Mouse (Mus musculus): ENCODE measurements around the gene Lrrc31.

The Lrrc31 gene

DNA sequence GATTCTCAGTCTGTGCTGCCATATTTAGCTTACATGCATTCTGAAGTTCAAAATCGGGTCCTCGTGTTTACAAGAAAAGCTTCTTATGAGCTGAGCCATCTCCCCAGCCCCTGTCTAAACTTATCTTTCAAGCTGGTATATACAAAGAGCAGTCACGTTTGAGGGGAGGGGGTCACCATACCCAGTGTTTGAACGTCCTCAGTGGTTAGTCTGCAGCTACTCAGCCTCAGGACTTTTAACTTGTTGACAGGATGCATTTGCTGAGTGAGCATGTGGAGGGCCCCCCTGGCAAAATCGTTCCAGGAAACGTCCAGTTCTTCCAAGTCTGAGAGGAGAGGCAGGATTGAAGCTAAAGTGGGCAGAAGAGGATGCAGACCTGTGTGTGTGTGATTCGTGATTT, 8.7 kb downstream of the Lrrc31 start:
- no peak for DNase-seq (ENCODE audit: low spot score)

DNA sequence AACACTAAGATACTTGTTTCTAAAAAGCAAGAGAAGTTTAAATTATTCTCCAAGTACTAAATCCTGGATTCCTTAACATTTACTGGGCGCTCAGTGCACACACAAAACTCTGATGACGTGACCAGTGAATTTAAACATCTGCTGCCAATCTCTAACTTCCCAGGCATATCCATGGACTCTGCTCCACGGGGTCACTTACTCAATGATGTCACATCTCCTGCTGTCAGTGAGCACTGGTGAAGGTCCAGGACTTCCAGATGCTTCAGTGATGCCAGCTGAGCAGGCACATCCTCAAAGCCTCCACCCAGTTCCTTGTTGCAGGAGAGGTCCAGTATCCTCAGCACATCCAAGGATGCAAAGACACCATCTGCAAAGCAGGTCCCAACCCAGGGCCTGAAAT, 12.4 kb downstream of the Lrrc31 start:
- DNase-seq (ENCODE audit: low spot score): no peak

DNA sequence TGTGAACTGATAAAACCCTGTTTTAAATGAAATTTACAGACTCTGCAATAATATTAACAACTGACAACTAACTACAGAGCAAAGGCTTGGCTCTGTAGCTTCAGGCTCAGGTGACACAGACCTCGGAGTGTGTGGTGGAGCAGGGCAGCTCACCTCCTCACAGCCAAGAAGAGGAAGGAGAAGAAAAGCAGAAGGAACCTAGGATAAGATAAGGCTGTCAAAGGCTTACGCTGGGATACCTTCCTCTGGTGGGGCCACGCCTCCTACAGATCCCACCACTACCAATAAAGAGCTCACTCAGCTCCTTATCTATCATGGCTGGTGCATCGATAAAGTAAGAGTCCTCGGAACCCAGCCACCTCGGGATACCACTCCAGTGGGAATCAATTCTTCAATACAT, 16.5 kb downstream of the Lrrc31 start:
- no peak for DNase-seq (ENCODE audit: low spot score)

DNA sequence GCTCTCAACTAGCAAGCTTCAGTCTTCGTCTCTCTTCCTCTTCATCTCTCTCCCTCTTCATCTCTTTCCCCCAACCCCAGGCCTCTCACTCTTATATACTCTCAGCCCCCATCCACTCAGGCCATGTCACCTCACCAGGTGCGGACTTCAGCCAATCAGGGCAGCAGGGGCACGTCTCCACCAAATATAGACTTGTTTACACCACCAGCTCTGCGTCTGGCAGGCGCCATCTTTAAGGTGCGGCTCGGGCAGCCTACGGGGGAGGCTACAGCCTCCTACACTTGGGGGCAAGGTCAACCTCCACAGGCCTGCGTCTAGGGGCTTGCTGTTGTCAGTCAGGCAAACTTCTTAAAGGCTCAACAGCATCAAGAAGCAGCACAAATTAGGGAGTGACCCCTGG, 41.2 kb downstream of the Lrrc31 start:
- DNase-seq (ENCODE audit: low spot score): no peak

DNA sequence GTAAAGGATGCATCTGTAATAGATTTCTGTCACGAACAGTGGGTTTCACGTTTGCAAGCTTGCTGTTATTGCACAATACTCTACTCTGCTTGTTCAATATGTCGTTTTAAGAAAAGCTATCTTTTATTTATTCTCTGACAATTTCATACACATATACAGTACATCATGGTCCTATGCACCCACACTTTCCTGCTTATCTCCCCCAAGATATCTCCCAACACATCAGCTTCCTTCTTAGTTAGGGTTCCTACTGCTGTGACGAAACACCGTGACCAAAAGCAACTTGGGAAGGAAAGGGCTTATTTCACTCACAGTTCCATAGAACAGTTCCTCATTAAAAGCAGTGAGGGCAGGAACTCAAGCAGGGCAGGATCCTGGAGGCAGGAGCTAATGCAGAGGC, 43.7 kb downstream of the Lrrc31 start:
- DNase-seq (ENCODE audit: low spot score): no peak

DNA sequence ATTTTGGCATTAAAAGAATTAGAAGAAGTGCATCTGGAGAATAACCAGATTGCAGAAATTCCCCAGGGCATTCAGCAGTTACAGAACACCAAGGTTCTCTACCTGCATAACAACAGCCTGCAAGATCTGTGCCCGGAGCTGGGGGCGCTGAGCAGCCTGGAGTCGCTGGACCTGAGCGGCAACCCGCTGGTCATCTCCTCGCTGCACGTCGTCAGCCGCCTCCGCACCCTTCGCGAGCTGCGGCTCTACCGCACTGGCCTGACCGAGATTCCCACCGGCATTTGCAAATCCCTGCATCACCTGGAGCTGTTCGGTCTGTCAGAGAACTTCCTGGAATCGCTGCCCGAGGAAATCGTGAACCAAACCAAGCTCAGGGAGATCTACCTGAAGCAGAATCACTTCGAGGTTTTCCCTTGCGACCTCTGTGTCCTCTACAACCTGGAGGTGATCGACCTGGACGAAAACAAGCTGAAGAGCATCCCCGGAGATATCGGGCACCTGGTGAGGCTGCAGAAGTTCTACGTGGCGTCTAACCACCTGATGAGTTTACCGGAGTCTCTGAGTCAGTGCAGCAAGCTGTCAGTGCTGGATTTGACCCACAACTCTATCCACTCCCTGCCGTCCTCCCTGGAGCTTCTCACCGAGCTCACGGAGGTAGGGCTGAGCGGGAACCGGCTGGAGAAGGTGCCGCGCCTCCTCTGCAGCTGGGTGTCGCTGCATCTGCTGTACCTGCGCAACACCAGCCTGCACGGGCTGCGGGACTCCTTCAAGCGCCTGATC, 49.4 kb downstream of the Lrrc31 start:
- no peak for DNase-seq (ENCODE audit: low spot score)

DNA sequence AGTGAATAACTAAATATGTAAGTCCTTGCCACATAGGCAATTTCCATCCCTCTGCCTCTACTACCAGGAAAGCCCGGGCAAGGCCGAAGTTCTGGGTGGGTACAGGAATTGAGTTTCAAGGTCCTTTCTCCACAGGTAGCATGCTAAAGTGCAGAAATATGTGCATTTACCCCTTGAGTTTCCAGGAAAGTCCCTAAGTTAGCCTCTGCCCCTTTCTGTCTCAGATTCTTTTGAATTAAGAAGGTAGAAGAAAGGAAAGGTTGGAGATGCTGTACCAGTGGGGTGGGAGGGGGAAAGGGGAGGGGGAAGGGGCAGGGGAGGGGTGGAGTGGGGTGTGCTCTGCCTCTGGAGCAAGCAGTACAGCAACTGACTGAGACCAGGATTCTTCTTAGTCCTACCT, 51.2 kb downstream of the Lrrc31 start:
- DNase-seq (ENCODE audit: low spot score): no peak

DNA sequence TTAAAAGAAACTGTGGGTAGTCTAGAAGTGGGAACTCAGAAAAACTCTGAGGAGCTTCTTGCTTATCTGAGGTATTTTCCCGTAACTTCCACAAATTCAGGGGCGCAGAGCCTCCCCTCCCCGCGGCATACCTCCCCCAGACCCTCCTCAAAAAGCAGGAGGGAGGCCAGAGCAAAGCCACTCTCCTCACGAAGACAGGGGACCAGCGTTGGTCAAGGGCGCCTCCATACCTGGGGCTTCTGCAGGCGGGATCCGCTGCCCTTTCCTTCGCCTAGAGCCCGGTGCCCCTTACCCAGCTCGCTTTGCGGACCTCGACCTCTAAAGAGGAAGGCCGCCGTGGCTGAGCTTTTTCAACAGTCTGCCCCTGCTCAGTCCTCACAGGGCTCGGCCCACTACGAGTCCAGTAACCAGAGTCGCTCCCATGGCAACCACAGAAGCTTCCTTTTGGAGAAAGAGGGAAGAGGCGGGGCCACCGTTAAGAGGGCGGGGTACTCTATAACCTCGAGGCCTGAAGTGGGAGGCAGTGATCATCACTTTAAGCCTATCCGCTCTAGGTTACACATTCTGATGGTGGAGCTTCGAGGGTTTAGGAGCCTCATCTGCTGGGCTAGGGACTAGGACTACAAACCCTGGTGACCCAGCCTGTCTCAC, 52.1 kb downstream of the Lrrc31 start, which contains the start of gene Lrrc34:
Gene Lrrc34, minus strand, starts transcription at position 430 of the 651 bp plus-strand sequence.
- DNase-seq (ENCODE audit: low spot score): peak; percentile 13

DNA sequence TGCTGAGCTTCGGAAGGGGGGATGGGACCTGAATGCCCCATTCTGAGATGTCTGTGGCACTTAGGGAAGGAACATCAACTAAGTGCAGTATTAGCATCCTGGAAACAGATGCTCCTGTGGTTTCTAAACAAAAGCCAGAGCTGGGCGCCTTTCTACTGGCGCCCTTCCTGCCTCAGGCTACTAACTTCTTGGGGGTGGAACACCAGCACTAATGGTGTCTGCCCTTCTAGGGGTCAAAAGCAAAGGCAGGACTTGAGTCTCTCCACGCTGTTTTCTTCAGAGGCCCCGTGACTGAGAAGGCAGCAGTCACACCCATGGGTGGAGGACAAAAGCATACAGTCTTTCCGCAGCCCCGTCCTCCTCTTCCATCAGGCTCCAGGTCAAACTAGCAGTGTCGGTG, 52.9 kb downstream of the Lrrc31 start:
- no peak for DNase-seq (ENCODE audit: low spot score)

DNA sequence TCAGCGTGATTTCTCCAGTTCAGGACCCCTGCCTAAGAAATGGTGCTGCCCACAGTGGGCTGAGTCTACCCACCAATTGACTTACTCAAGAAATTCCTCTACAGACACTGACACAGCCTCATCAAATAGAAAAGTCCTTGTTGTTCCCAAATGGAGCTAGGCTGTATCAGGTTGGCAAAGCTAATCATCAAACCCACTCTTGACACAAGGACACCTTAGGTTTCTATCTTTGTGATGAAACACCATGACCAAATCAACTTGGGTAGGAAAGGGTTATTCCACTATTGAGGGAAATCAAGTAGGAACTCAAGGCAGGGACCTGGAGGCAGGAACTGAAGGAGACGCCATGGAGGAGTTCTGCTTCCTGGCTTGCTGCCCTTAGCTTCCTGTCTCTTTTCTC, 55.4 kb downstream of the Lrrc31 start, which contains the start of gene Lrriq4:
Gene Lrriq4, plus strand, starts transcription at position 301 of the 400 bp plus-strand sequence.
- no peak for DNase-seq (ENCODE audit: low spot score)

DNA sequence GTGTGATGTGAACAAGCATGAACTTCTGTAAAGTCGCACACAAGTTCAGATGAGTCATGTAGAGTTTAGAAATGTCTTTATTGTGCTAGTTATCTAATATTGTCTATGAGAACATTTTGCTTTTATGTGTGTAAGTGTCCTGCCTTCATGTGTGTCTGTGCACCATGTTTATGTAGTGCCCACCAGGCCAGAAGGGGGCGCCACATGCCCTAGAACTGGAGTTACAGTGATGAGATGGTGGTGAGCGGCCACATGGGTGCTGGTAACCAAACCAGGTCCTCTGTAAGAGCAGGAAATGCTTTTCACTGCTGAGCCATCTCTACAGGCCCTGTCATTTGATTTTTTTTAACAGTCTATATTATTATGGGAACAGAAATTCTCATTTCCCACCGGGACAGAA, 64.0 kb downstream of the Lrrc31 start:
- no peak for DNase-seq (ENCODE audit: low spot score)

DNA sequence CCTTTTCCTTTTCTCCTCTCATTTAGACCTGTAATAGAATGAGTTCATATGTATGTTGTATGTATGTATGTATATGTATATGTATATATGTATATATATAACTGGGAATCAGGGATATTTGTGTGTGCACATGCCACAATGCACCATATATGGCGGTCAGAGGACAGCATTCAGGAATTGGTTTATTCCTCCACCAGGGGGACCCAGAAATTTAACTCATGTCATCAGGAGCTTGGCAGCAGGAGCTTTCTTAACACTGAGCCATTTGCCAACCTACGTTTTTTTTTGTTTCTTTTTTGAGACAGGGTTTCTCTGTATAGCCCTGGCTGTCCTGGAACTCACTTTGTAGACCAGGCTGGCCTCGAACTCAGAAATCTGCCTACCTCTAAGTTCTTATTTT, 66.0 kb downstream of the Lrrc31 start:
- DNase-seq (ENCODE audit: low spot score): no peak

Measured in ovary, postnatal 10 days (tissue).